Mouse (Mus musculus): ENCODE measurements around the gene Marcksl1. TPM values are rescaled to one million over a fixed set of nuclear protein-coding genes. Genes with fewer than 3 reads are reported as not detected.

Marcksl1 gene
- total RNA-seq (2014; rRNA removed) (1,438 and 1,538 TPM in 2 replicates), polyA plus RNA-seq (2015; fragmentation: Nextera tagmentation; extraction: Ambion mirVana) (1,583 and 1,620 TPM in 2 replicates)

DNA sequence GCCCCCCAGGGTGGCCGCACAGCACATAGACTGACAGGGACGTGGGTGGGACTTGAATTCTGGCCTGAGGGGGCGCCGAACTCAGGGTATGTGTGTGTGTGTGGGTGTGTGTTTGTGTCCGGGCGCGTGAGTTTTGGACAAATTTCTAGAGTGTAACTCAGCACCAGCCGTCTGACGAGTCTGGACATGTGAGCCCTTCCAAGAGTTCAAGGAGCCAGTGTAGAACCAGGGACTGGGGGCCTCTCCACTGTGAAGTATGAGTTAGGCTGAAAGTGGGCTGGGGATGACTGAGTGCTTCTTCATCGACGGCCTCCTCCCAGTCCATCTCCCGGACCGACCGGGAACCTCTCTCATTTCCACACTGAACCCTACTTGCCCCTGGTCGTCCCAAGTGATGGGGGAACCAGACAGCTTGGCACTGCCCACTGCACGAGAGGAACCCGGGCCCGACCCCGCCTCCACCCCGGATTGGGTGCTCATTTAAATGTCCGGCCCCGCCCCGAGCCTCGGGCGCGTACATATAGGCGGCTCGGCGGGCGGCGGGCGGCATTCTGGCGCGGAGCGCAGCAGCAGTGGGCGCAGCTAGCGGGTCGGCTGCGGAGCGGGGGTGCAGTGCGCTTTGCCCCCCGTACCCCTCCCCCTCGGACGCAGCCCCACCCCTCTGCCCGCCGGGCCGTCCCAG lies at the start of gene Marcksl1:
Marcksl1 (plus strand) TSS at position 496 of the 682 bp plus-strand sequence.
- Histone ChIP-seq H3K27me3 (ENCODE audit: insufficient read depth, low read length) (no peaks in the 10 kb centered on the region), H3K9ac (replicated peaks; ENCODE audit: low read length) (peak within 1 kb of the TSS; percentile 100), H3K4me3 (ENCODE audit: low read length) (peak within 1 kb of the TSS; percentile 100), H3K27ac (peak within 1 kb of the TSS; percentile 98), H3K4me2 (ENCODE audit: low read depth, low read length) (peak within 1 kb of the TSS; percentile 61), H3K4me1 (ENCODE audit: insufficient read depth, low read length) (peaks cover 12% of the 10 kb centered on the region; the same call in 1 of the 2 replicates), H3K36me3 (ENCODE audit: insufficient read depth, low read length) (peaks cover 13% of the 10 kb centered on the region), H3K9me3 (ENCODE audit: low read length) (no peaks in the 10 kb centered on the region)
- 4% methylated on average over 47 of the region's 47 CpGs for WGBS
- no peak for TF ChIP-seq CTCF (IDR thresholded peaks at IDR 0.05; ENCODE audit: low read depth)
- ATAC-seq (peak; percentile 87), DNase-seq (ENCODE audit: low spot score) (peak; percentile 95)

DNA sequence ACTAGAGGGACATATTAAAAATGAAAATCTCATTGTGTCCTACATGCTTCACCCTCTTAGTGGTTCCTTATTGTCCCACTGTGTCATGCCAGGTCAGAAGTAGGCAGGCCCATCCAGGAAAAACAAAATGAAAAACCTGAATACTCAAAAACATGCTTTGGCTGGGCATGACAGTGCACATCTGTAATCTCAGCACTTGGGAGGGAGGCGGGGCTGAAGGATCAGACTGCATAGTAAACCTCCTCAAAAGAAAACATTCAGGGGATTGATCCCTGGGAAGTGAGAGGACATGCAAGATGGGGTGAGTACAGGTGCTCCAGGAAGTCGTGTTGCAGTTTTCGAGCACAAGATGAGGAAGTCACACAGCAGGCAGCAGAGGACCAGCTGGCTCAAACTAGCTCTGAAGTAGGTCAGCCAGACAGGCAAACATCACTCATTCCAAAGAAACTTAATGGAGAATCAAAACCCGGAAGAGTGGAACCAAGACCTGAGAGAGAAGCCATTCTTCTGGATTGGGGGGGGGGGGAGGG lies 49.0 kb upstream of the Marcksl1 start:
- Histone ChIP-seq H3K9ac (replicated peaks; ENCODE audit: low read length) (no peak overlapping the region), H3K27ac (no peak overlapping the region), H3K4me3 (ENCODE audit: low read length) (no peak overlapping the region), H3K9me3 (ENCODE audit: low read length) (no peaks in the 10 kb centered on the region), H3K36me3 (ENCODE audit: insufficient read depth, low read length) (peaks cover 48% of the 10 kb centered on the region), H3K4me1 (ENCODE audit: insufficient read depth, low read length) (peaks cover 7% of the 10 kb centered on the region; the same call in 1 of the 2 replicates), H3K27me3 (ENCODE audit: insufficient read depth, low read length) (no peaks in the 10 kb centered on the region), H3K4me2 (ENCODE audit: low read depth, low read length) (no peak overlapping the region)
- no peak for ATAC-seq
- 79% methylated on average over 4 of the region's 4 CpGs for WGBS
- no peak for DNase-seq (ENCODE audit: low spot score)
- no peak for TF ChIP-seq CTCF (IDR thresholded peaks at IDR 0.05; ENCODE audit: low read depth)

DNA sequence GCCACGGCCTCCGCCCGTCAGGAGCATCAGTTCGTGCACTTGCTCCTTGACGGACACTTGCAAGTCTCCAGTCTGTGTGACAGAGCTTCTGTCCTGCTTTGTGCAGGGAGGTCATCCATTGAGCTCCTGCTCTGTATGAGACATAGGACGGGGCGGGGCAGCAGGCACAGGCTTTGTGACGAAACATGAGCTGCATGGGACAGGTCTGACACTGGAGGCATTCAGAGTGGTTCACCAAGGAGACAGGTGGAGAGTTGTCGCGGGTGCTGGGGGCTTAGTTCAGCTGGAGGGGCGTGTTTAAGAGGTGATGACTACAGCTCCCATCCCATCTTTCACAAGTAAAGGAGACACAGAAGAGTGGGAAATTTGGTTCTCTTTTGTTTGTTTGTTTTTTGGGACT lies 37.3 kb upstream of the Marcksl1 start:
- H3K36me3 ChIP-seq (ENCODE audit: insufficient read depth, low read length), result peaks cover 50% of the 10 kb centered on the region
- TF ChIP-seq CTCF (IDR thresholded peaks at IDR 0.05; ENCODE audit: low read depth), result no peak
- no peak overlapping the region for H3K4me3 ChIP-seq (ENCODE audit: low read length)
- H3K27me3 ChIP-seq (ENCODE audit: insufficient read depth, low read length), result no peaks in the 10 kb centered on the region
- H3K9ac ChIP-seq (replicated peaks; ENCODE audit: low read length), result no peak overlapping the region
- H3K4me1 ChIP-seq (ENCODE audit: insufficient read depth, low read length), result no peaks in the 10 kb centered on the region
- 88% methylated on average over 11 of the region's 11 CpGs for WGBS
- H3K9me3 ChIP-seq (ENCODE audit: low read length), result no peaks in the 10 kb centered on the region
- DNase-seq (ENCODE audit: low spot score) (no peak), ATAC-seq (no peak)
- no peak overlapping the region for H3K4me2 ChIP-seq (ENCODE audit: low read depth, low read length)
- no peak overlapping the region for H3K27ac ChIP-seq

DNA sequence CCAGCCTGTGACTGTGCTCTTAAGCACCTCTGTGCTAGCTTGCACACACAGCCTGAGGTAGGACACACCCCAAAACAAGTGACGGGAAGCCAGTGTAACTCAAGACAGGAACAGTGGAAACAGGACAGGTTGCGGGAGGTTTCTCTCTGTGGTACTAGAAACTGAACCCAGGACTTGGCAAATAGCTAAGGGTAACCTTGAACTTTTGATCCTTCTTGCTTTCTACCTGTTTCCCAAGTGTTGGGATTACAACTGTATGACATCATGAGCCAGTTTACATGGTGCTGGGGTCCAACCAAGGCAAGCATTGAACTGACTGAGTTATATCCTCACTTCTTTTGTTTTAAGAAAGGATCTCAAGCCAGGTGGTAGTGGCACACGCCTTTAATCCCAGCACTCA lies 33.5 kb upstream of the Marcksl1 start:
- Histone ChIP-seq H3K4me3 (ENCODE audit: low read length) (no peak overlapping the region), H3K4me2 (ENCODE audit: low read depth, low read length) (no peak overlapping the region), H3K9ac (replicated peaks; ENCODE audit: low read length) (no peak overlapping the region), H3K36me3 (ENCODE audit: insufficient read depth, low read length) (peaks cover 39% of the 10 kb centered on the region), H3K27me3 (ENCODE audit: insufficient read depth, low read length) (no peaks in the 10 kb centered on the region), H3K27ac (no peak overlapping the region), H3K9me3 (ENCODE audit: low read length) (no peaks in the 10 kb centered on the region), H3K4me1 (ENCODE audit: insufficient read depth, low read length) (no peaks in the 10 kb centered on the region)
- no peak for TF ChIP-seq CTCF (IDR thresholded peaks at IDR 0.05; ENCODE audit: low read depth)
- WGBS, result 94% methylated on average over 3 of the region's 3 CpGs
- ATAC-seq, result no peak
- no peak for DNase-seq (ENCODE audit: low spot score)

DNA sequence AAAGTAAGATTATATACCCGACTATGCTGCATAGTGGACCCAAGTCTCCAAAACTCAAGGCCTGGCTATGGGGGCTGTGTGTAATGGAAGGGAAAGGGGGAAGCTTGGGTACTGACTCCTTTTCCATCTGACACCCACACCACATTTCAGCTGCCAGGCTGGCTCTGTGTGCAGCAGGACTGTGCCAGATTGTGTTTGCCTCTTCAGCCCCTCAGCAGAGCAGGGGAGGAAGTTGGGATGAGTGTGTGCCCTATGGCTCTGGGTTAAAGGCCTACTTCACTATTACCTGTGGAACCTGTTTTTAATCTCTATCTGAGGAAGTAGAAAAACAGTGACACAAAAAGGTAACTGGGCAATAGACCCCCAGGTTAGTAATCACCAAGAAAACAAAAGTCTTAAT lies 32.3 kb upstream of the Marcksl1 start:
- Histone ChIP-seq H3K4me2 (ENCODE audit: low read depth, low read length) (no peak overlapping the region), H3K4me3 (ENCODE audit: low read length) (no peak overlapping the region), H3K4me1 (ENCODE audit: insufficient read depth, low read length) (no peaks in the 10 kb centered on the region), H3K9ac (replicated peaks; ENCODE audit: low read length) (no peak overlapping the region), H3K9me3 (ENCODE audit: low read length) (no peaks in the 10 kb centered on the region), H3K36me3 (ENCODE audit: insufficient read depth, low read length) (peaks cover 40% of the 10 kb centered on the region), H3K27me3 (ENCODE audit: insufficient read depth, low read length) (no peaks in the 10 kb centered on the region), H3K27ac (no peak overlapping the region)
- WGBS, result 95% methylated on average over 1 of the region's 1 CpGs
- ATAC-seq, result no peak
- no peak for TF ChIP-seq CTCF (IDR thresholded peaks at IDR 0.05; ENCODE audit: low read depth)
- no peak for DNase-seq (ENCODE audit: low spot score)

DNA sequence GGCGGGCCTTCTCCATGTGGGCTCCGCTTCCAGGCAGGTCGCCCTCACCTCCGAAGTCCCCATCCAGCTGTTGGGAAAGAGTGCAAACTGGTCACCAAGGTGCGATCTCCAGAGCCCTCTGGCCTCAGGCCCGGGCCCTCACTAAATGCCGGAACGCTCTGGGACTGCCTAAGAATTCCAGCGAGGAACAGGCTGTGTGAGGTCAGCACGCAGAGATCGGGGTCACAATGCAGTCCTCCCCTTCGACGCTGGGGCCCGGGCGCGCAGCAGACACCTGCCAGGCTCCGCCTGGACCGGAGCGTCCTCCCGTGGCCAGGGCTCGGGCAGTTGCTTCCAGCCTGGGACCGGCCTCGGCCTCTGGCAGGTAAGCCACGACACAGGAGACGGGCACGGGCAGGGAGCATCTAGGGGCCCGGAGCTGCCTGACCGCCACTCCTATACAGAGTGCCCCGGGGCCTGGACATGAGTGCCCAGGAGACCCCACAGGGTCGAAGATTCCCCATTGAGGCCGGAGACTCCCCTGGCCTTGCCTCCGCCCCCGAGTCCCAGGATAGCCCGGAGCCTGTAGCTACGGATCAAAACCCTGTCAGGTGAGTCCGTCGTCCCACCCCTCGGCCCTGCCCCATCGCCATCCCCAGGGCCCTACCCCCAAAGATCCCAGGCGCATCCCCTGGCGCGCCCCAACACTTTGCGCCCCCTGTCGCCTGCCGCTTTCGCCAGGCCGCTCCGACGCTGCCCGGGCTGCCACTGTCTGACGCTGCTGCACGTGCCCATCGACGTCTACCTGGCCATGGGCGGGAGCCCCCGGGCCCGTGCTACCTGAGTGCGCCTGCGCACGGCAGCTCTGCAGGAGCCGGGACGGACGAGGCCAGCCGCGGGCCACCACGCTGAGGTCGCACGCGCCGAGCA lies 22.2 kb upstream of the Marcksl1 start, which contains the start of the genes Tssk3 and Fam229a:
Tssk3 (minus strand) TSS at position 51 of the 909 bp plus-strand sequence.
Fam229a (plus strand) TSS at position 219 of the 909 bp plus-strand sequence.
- no peak within 1 kb of the TSS for H3K27ac ChIP-seq
- H3K27me3 ChIP-seq (ENCODE audit: insufficient read depth, low read length), result no peaks in the 10 kb centered on the region
- peak within 1 kb of the TSS; percentile 60 for H3K4me2 ChIP-seq (ENCODE audit: low read depth, low read length)
- ATAC-seq, result peak; percentile 53
- H3K9ac ChIP-seq (replicated peaks; ENCODE audit: low read length), result peak within 1 kb of the TSS; percentile 41
- peak within 1 kb of the TSS; percentile 30 for H3K4me3 ChIP-seq (ENCODE audit: low read length)
- TF ChIP-seq CTCF (IDR thresholded peaks at IDR 0.05; ENCODE audit: low read depth), result 0 out of 2 replicates have a peak, but pooled peaks have one; percentile 1
- WGBS, result 3% methylated on average over 70 of the region's 70 CpGs
- DNase-seq (ENCODE audit: low spot score), result peak; percentile 77
- no peaks in the 10 kb centered on the region for H3K9me3 ChIP-seq (ENCODE audit: low read length)
- peaks cover 10% of the 10 kb centered on the region for H3K4me1 ChIP-seq (ENCODE audit: insufficient read depth, low read length)
- H3K36me3 ChIP-seq (ENCODE audit: insufficient read depth, low read length), result peaks cover 30% of the 10 kb centered on the region
